Mouse (Mus musculus) neural tube, embryonic 13.5 days (tissue): ENCODE results near the gene Apbb1. TPM values are rescaled to one million over a fixed set of nuclear protein-coding genes. Genes with fewer than 3 reads are reported as not detected.
A peak's percentile ranks its signal among the peaks of the same experiment; 100 is the strongest.

Experiments
- ATAC-seq: fragments of 200-750 bp; cut with Nextera tagmentation; 2 replicates; pipeline ENCODE4 v1.8.0; 2017; ENCODE audit warnings: low read depth, mild to moderate bottlenecking, moderate TSS enrichment, moderate library complexity
- H3K27ac ChIP-seq: fragments of 300-500 bp; sonication (generic); replicated peaks from 2 replicates; pipeline ENCODE4 v1.5.1; 2015; ENCODE audit warnings: moderate library complexity, mild to moderate bottlenecking, inconsistent platforms
- H3K27me3 ChIP-seq: fragments of 300-500 bp; sonication (generic); 2 replicates; pipeline ENCODE4 v1.6.1; 2015; ENCODE audit warnings: mild to moderate bottlenecking, inconsistent platforms
- H3K36me3 ChIP-seq: fragments of 300-500 bp; sonication (generic); 2 replicates; pipeline ENCODE4 v1.6.1; 2015; ENCODE audit warnings: mild to moderate bottlenecking, inconsistent platforms
- H3K4me1 ChIP-seq: fragments of 300-500 bp; sonication (generic); replicated peaks from 2 replicates; pipeline ENCODE4 v1.6.1; 2015; ENCODE audit warnings: inconsistent platforms
- H3K4me2 ChIP-seq: fragments of 300-500 bp; sonication (generic); 2 replicates; pipeline ENCODE4 v1.6.1; 2015; ENCODE audit warnings: inconsistent platforms, mild to moderate bottlenecking, moderate library complexity
- H3K4me3 ChIP-seq: fragments of 300-500 bp; sonication (generic); 2 replicates; pipeline ENCODE4 v1.5.1; 2015; ENCODE audit warnings: mild to moderate bottlenecking, inconsistent platforms
- H3K9ac ChIP-seq: fragments of 300-500 bp; sonication (generic); 2 replicates; pipeline ENCODE4 v1.6.1; 2015; ENCODE audit warnings: moderate library complexity, mild to moderate bottlenecking, inconsistent platforms
- H3K9me3 ChIP-seq: fragments of 300-500 bp; sonication (generic); 2 replicates; pipeline ENCODE4 v1.6.1; 2016; ENCODE audit warnings: inconsistent platforms
- WGBS: fragments of 180-500 bp; shearing (Covaris S2); methylation state at CpG from one replicate; pipeline ENCODE4 v1.1.7; 2015; 5-methylcytosine and 5-hydroxymethylcytosine counted together
- polyA plus RNA-seq: library from polyadenylated mRNA; unstranded; fragments of >200 nt; fragmentation: Nextera tagmentation; extraction: Ambion mirVana; gene quantifications from 2 replicates; pipeline ENCODE4 v1.2.1, GENCODE M21; 2015

The Apbb1 gene
- polyA plus RNA-seq, 1 experiment from 2014 or later = 248 TPM

DNA sequence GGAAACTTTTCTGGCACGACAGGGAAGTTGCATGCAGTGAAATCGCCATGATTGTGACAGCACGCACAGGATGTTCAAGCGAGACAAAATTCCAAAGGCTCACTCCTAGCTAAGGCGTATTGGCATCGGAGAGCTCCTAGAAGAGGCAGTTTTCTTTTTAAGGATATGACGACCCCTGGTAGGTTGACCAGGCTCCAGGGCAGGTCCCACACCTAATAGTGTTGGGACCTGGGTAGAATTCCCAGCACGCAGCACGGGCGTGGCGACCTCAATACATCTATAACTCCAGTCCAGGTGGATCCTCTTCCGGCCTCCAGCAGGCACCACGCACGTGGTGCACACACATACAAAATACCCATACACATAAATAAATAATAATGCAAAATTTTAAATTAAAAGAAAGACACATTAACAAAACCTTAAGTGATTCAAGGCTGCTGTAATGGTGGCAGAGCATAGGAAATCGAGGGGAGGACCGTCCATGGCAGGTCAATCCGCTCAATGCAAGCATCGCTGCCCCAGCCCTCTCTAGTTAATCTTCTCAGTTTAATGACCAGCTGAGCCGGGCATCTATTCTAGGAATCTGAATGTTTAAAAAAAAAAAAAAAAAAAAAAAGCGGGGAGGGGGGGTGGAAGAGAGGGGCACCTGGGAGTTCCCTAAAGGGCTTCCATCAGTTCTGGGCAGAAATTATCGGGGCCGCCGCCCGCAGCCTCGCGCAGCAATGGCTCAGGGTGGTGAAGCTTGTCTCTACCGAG, 27.8 kb downstream of the Apbb1 start:
- H3K4me1 ChIP-seq = peaks cover 28% of the 10 kb centered on the region
- ATAC-seq = peak; percentile 44
- WGBS = 23% methylated on average over 27 of the region's 27 CpGs
- H3K27ac ChIP-seq = peak overlapping the region; percentile 84
- peaks cover 21% of the 10 kb centered on the region for H3K36me3 ChIP-seq
- H3K9me3 ChIP-seq = no peaks in the 10 kb centered on the region
- peak overlapping the region; percentile 70 for H3K4me2 ChIP-seq
- H3K4me3 ChIP-seq = peak overlapping the region; percentile 70
- H3K27me3 ChIP-seq = no peaks in the 10 kb centered on the region; the same call in 1 of the 2 replicates
- H3K9ac ChIP-seq = peak overlapping the region; percentile 85

DNA sequence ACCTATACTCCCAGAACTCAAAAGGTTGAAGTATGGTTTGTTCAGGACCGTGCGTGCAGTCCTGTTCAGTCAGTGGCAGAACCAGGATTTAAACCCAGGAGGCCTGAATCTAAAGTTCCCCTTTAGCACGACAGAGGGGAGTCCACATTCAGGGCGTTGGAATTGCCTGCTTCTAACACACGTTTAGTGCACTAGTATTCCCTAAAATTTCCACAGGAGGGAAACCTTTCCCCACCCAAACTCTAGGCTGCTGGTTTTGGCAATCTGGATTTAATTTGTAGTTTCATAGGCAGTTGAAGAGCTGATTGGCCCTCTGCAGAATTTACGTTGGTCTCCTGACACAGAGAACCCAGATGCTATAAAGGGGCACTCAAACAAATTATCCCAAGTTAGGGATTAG, 32.4 kb downstream of the Apbb1 start:
- 47% methylated on average over 6 of the region's 6 CpGs for WGBS

DNA sequence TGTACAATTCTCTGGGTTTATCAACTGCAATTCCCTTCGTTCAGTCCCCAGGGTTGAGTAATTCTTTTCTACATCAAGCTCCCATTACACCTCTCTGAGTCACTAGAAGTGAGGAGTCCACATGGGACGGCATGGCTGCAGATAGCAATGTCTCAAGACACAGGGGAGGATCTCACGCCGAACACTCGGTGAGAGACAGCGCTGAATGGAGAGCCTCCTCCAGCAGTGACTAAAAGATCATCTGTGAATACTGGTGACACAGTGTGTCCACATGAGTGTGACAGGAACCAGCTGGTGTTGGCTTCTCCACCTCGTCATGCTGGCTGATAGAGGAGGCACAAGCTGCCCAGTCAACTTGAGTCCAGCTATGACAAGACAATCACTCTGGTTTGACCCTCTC, 33.5 kb downstream of the Apbb1 start:
- Histone ChIP-seq H3K9ac (no peak overlapping the region), H3K36me3 (no peaks in the 10 kb centered on the region), H3K27me3 (no peaks in the 10 kb centered on the region; the same call in 1 of the 2 replicates), H3K27ac (no peak overlapping the region), H3K4me3 (no peak overlapping the region), H3K4me2 (no peak overlapping the region), H3K9me3 (no peaks in the 10 kb centered on the region), H3K4me1 (no peaks in the 10 kb centered on the region)
- ATAC-seq = no peak
- 81% methylated on average over 7 of the region's 7 CpGs for WGBS

More for the DNA sequence above, 32.4 kb downstream of the Apbb1 start:
- H3K9me3 ChIP-seq = no peaks in the 10 kb centered on the region
- H3K9ac ChIP-seq = no peak overlapping the region
- no peak overlapping the region for H3K4me3 ChIP-seq
- no peaks in the 10 kb centered on the region; the same call in 1 of the 2 replicates for H3K27me3 ChIP-seq
- peaks cover 5% of the 10 kb centered on the region for H3K4me1 ChIP-seq
- ATAC-seq = no peak
- H3K27ac ChIP-seq = no peak overlapping the region
- no peak overlapping the region for H3K4me2 ChIP-seq
- no peaks in the 10 kb centered on the region for H3K36me3 ChIP-seq

DNA sequence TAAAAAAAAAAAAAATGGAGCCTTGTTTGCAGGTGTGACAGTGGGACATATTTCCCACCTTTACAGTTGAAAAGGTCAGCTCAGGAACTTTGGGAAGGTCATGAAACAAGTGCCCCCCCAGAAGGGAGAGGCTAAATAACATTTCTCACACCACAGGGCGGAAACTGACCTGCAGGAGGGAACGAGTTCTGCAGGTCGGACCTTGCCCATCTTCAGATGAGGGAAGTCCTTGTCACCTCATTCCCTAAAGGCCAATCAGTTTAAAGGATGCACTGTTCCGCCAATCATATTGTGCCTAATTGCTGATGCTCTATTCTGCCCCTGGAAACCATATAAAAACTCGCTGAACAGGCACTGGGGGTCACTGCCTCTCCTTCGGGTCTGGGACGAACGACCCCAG, 35.5 kb downstream of the Apbb1 start:
- H3K4me2 ChIP-seq = no peak overlapping the region
- no peak overlapping the region for H3K9ac ChIP-seq
- no peak overlapping the region for H3K27ac ChIP-seq
- H3K4me1 ChIP-seq = no peaks in the 10 kb centered on the region
- no peaks in the 10 kb centered on the region for H3K36me3 ChIP-seq
- H3K9me3 ChIP-seq = no peaks in the 10 kb centered on the region
- no peaks in the 10 kb centered on the region; the same call in 1 of the 2 replicates for H3K27me3 ChIP-seq
- H3K4me3 ChIP-seq = no peak overlapping the region
- ATAC-seq = no peak
- WGBS = 69% methylated on average over 8 of the region's 8 CpGs

DNA sequence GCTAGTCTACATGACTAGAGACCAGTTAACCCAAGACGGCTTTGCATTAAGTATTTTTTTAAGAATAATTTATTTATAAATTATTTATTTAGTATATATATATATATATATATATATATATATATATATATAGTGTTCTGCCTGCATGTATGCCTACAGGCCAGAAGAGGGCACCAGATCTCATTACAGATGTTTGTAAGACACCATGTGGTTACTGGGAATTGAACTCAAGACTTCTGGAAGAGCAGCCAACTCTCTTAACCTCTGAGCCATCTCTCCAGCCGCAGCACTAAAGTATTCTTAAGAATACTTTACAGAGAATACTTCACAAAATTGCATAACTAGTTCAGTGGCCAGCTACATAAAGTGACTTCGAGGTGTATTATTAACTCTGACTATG, 47.3 kb downstream of the Apbb1 start:
- H3K9me3 ChIP-seq = no peaks in the 10 kb centered on the region
- no peaks in the 10 kb centered on the region for H3K4me1 ChIP-seq
- H3K27me3 ChIP-seq = no peaks in the 10 kb centered on the region
- H3K36me3 ChIP-seq = no peaks in the 10 kb centered on the region
- 81% methylated on average over 3 of the region's 3 CpGs for WGBS
- no peak overlapping the region for H3K4me3 ChIP-seq
- H3K4me2 ChIP-seq = no peak overlapping the region
- no peak overlapping the region for H3K27ac ChIP-seq
- no peak for ATAC-seq
- no peak overlapping the region for H3K9ac ChIP-seq

DNA sequence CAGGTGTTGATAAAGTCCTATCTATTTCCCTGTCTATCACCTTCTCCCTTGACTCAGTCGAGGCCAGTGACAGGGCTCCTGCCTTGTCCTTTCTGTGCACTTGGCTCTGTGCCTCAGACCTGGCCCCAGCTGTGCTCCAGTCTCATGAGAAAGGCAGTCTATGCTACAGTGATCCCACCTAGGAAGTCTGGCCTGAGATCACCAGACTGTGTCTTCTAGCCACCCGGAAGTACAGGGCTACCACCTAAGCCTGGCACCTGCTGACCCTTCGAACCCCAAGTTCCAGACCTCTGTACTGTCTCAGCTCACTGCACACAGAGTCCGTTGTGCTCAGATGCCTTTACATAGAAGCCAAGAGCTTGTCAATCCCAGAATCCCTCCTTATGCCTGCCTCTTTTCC, 53.4 kb downstream of the Apbb1 start:
- WGBS = 74% methylated on average over 4 of the region's 4 CpGs

DNA sequence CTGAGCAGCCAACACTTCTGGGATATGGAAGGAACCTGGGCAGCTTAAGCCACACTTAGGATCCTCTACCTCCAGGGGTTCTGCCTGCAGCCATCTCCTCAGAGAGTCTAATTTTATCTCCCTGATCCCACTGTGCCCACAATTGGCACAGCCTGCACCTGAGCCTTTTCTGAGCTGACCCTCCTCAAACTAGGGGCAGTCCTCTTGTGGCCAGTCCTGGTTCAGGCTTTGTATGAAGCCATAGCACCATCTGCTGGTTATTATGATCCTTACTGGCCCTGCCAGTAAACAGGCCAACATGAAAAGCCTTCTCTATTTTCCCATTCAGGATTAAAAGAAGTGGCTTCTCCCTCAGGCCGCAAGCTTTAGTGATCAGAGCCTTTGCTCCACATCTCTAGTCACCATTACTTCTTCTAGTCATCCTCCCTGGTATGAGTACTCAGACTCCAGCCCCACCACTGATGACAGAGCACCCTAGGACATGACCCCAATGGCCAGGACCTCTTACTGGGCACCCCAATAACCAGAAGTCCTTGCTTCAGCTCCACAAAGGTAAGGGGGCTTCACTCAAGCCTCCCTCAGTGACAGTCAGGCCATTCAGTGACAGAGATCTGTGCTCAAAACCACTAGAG, 54.0 kb downstream of the Apbb1 start:
- ATAC-seq = peak; percentile 57
- WGBS = 65% methylated on average over 1 of the region's 1 CpGs

More for the DNA sequence above, 53.4 kb downstream of the Apbb1 start:
- H3K4me2 ChIP-seq = no peak overlapping the region
- H3K27ac ChIP-seq = no peak overlapping the region
- H3K27me3 ChIP-seq = no peaks in the 10 kb centered on the region
- no peaks in the 10 kb centered on the region for H3K36me3 ChIP-seq
- no peak overlapping the region for H3K9ac ChIP-seq
- ATAC-seq = no peak
- H3K9me3 ChIP-seq = no peaks in the 10 kb centered on the region
- H3K4me3 ChIP-seq = no peak overlapping the region
- H3K4me1 ChIP-seq = no peaks in the 10 kb centered on the region

DNA sequence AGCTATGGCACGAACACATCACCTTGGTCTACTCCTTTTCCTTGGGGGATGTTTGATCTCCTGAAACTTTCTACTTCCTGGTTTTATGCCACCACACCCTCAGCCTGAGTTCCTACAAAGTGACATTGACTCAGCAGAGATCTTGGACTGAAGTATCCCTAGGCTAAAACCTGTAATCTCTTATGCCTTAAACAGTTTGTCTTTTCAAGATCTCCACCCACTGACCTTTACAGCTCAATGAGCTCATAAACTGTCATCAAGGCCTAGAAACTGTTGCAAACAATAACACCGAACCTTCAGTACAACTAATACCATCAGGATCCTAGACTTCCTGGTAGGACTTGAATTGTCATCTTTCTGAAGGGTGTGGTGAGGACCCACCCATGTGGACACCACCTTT, 57.2 kb downstream of the Apbb1 start:
- no peak for ATAC-seq
- no peaks in the 10 kb centered on the region for H3K9me3 ChIP-seq
- 86% methylated on average over 2 of the region's 2 CpGs for WGBS
- no peak overlapping the region for H3K9ac ChIP-seq
- H3K4me3 ChIP-seq = no peak overlapping the region
- H3K4me2 ChIP-seq = no peak overlapping the region
- no peaks in the 10 kb centered on the region for H3K4me1 ChIP-seq
- no peaks in the 10 kb centered on the region for H3K36me3 ChIP-seq
- H3K27me3 ChIP-seq = no peaks in the 10 kb centered on the region
- no peak overlapping the region for H3K27ac ChIP-seq

More for the DNA sequence above, 54.0 kb downstream of the Apbb1 start:
- Histone ChIP-seq H3K4me3 (no peak overlapping the region), H3K27ac (no peak overlapping the region), H3K9me3 (no peaks in the 10 kb centered on the region), H3K4me1 (no peaks in the 10 kb centered on the region), H3K9ac (no peak overlapping the region), H3K4me2 (no peak overlapping the region), H3K36me3 (no peaks in the 10 kb centered on the region), H3K27me3 (no peaks in the 10 kb centered on the region)

DNA sequence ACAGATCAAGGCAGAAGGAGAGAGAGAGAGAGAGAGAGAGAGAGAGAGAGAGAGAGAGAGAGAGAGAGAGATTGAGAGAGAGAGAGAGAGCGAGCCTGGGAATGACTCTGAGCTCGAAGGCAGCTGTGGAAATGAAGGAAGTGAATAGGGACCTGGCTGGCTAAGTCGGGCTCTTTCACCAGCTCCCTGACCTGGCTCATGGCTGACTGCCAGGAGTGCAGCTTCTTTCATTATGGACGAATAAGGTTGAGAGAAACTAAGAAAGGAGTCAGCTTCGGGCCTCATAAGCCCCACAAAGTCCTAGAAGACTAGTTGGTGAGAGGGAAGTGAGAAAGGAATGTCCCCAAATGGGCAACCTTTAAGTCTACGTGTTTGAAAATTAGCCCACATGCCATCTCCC, 61.3 kb downstream of the Apbb1 start:
- Histone ChIP-seq H3K4me2 (no peak overlapping the region), H3K36me3 (no peaks in the 10 kb centered on the region), H3K9me3 (no peaks in the 10 kb centered on the region), H3K9ac (no peak overlapping the region), H3K4me3 (no peak overlapping the region), H3K27me3 (no peaks in the 10 kb centered on the region), H3K4me1 (peaks cover 2% of the 10 kb centered on the region; the same call in 1 of the 2 replicates), H3K27ac (no peak overlapping the region)
- WGBS = 38% methylated on average over 6 of the region's 6 CpGs
- ATAC-seq = no peak

DNA sequence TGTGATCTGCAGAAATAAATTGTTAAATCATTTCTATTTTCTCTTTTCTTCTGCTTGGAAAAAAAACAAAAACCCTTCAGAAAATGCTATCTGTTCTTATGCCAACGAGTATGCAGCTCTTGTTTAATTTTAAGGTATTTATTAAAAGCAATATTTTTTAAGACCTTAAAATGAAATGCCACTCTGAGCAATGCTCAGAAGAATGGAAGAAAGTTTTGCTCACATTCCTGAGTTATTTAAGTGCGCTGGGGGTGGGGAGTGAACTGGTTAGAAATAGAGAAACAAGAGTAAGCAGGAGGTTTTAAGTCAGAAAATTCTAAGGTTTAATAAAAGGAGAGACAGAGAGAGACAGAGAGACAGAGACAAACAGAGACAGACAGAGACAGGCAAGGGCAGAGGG, 61.7 kb downstream of the Apbb1 start:
- H3K27ac ChIP-seq = no peak overlapping the region
- ATAC-seq = no peak
- no peaks in the 10 kb centered on the region for H3K36me3 ChIP-seq
- no peaks in the 10 kb centered on the region for H3K27me3 ChIP-seq
- H3K9ac ChIP-seq = no peak overlapping the region
- H3K9me3 ChIP-seq = no peaks in the 10 kb centered on the region
- WGBS = 80% methylated on average over 2 of the region's 2 CpGs
- no peak overlapping the region for H3K4me3 ChIP-seq
- H3K4me2 ChIP-seq = no peak overlapping the region
- peaks cover 6% of the 10 kb centered on the region; the same call in 1 of the 2 replicates for H3K4me1 ChIP-seq

DNA sequence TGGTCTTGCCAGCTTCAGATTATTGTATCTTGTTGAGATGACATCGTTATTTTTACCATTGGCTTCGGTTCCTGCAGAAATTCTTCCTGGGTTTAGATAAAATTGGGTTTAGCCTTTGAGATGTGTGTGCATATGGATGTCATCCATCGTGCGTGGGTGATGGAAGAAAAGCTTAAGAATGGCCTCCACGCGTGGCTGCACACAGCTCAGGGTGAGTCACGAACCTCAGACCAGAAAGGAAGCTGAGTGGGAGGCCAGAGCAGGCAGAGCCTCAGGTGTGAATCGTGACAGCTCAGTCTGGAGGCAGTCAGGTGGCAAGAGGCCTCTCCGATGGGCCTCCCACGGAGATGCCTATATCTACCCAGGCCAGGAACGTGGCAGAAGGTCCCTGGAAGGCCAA, 62.1 kb downstream of the Apbb1 start:
- H3K4me3 ChIP-seq = no peak overlapping the region
- no peaks in the 10 kb centered on the region for H3K27me3 ChIP-seq
- H3K27ac ChIP-seq = no peak overlapping the region
- no peaks in the 10 kb centered on the region for H3K9me3 ChIP-seq
- no peak overlapping the region for H3K4me2 ChIP-seq
- 75% methylated on average over 11 of the region's 11 CpGs for WGBS
- peaks cover 11% of the 10 kb centered on the region for H3K4me1 ChIP-seq
- no peaks in the 10 kb centered on the region for H3K36me3 ChIP-seq
- H3K9ac ChIP-seq = no peak overlapping the region
- no peak for ATAC-seq

DNA sequence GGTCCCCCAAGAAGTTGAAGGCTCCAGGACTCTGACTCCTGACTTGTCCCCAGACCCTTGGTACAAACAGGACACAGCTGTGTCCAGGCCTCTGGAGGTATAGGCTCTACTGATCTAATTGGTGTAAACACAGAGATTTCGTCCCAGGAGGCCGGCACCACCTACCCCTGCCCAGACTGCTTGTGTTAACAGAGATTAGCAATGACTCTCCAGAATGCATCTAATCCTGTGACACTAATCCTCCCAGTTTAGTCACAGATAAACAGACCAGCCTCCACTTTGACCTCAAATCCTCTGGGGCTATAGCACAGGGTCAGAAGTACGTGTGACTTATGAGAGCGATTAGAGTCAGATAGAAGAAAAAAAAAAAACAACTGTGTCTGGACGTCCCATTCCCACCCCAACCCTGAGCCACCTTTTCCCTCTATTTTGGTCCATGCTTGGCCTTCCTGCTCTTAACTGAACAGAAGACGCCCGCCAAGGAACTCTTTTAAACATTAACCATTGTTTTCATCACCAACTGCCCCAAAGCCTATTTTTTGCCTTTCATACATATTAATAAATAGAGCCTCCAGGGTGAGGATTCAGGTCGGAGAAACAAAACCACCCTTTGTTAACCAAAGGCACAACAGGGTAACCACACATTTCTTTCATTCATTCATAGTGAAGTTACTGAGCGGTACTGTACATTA, 64.6 kb downstream of the Apbb1 start:
- Histone ChIP-seq H3K9ac (no peak overlapping the region), H3K4me2 (no peak overlapping the region), H3K4me3 (no peak overlapping the region), H3K9me3 (no peaks in the 10 kb centered on the region), H3K36me3 (no peaks in the 10 kb centered on the region), H3K27ac (no peak overlapping the region), H3K27me3 (no peaks in the 10 kb centered on the region), H3K4me1 (peaks cover 18% of the 10 kb centered on the region)
- ATAC-seq = no peak
- WGBS = 64% methylated on average over 9 of the region's 9 CpGs
